Mouse (Mus musculus): ENCODE data around the gene Grid2. TPM values are rescaled to one million over a fixed set of nuclear protein-coding genes. Genes with fewer than 3 reads are reported as not detected.

Grid2 gene
- polyA plus RNA-seq, 1 experiment from 2014 or later, result 0.76 TPM

DNA sequence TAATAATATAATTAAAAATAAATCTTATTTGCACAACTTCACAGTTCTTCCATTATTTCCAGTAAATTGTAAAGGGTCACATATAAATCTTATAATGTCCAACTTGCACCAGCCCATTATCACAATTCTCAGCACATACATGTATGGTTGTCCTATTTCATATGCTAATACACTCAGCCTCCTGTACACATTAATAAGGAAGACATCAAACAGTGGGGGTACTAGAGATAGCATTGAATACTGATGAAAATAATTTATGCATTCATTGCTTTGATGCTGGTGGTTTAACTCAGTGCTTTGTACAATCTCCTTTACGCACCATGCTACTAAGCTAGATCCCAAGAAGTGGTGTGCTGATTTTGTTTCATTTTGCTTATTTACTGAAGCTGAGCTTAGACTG, 446.0 kb downstream of the Grid2 start:
- H3K27ac ChIP-seq (ENCODE audit: low read depth, low read length), result no peak overlapping the region
- 90% methylated on average over 1 of the region's 1 CpGs for WGBS (ENCODE audit: insufficient replicate concordance)
- H3K4me2 ChIP-seq, result no peak overlapping the region
- H3K4me1 ChIP-seq (ENCODE audit: control insufficient read depth, insufficient read depth, low read length), result no peaks in the 10 kb centered on the region
- no peaks in the 10 kb centered on the region for H3K36me3 ChIP-seq (ENCODE audit: control insufficient read depth, insufficient read depth, low read length)
- H3K9me3 ChIP-seq (replicated peaks; ENCODE audit: control insufficient read depth, low read length), result no peaks in the 10 kb centered on the region
- H3K27me3 ChIP-seq (ENCODE audit: control insufficient read depth, insufficient read depth, low read length), result no peaks in the 10 kb centered on the region
- no peak overlapping the region for H3K9ac ChIP-seq (ENCODE audit: low read depth, low read length)
- H3K4me3 ChIP-seq (ENCODE audit: low read depth, low read length), result no peak overlapping the region
- ATAC-seq (replicated peaks; ENCODE audit: insufficient number of reproducible peaks, low FRiP score, low TSS enrichment), result no peak

DNA sequence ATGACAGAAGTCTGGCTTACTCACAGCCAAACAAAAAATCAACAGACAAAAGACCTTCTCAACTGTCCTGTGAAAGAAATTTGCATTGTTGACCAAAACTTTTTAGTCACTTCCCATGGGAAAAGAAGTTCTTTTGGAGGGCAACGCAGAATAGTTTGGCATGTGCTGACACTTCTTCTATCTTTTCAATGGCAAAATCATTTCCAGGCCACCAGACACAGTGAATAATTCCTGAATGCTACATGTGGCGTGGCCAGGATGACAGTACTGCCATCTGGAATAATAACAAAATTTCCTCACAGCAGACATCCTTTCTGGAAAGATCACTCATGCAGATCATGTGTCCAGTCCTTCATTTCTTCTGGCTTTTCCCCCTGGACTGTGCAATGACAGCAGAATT, 478.1 kb downstream of the Grid2 start:
- 73% methylated on average over 2 of the region's 2 CpGs for WGBS (ENCODE audit: insufficient replicate concordance)

DNA sequence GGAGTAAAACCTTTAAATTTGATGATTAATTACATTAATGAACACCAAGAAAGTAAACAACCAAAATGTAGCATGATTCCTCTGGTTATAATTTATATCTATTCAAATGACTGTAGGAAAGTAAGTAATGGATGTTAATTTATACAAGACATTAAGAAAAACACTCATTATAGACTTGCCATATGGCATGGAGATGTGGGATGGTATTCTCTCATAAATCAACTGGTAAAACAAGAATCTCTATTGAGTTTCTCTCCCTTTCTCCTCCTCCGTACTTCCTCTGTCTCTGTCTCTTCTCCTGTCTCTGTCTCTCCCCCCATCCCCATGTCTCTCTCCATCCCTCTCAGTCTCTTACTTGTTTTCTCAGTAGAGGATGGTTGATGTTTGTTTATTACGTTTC, 506.9 kb downstream of the Grid2 start:
- H3K4me2 ChIP-seq, result no peak overlapping the region
- H3K4me3 ChIP-seq (ENCODE audit: low read depth, low read length), result no peak overlapping the region
- ATAC-seq (replicated peaks; ENCODE audit: insufficient number of reproducible peaks, low FRiP score, low TSS enrichment), result no peak
- H3K36me3 ChIP-seq (ENCODE audit: control insufficient read depth, insufficient read depth, low read length), result no peaks in the 10 kb centered on the region
- 75% methylated on average over 2 of the region's 2 CpGs for WGBS (ENCODE audit: insufficient replicate concordance)
- no peak overlapping the region for H3K9ac ChIP-seq (ENCODE audit: low read depth, low read length)
- no peak overlapping the region for H3K27ac ChIP-seq (ENCODE audit: low read depth, low read length)
- no peaks in the 10 kb centered on the region for H3K9me3 ChIP-seq (replicated peaks; ENCODE audit: control insufficient read depth, low read length)
- no peaks in the 10 kb centered on the region for H3K27me3 ChIP-seq (ENCODE audit: control insufficient read depth, insufficient read depth, low read length)
- H3K4me1 ChIP-seq (ENCODE audit: control insufficient read depth, insufficient read depth, low read length), result no peaks in the 10 kb centered on the region

More for the DNA sequence above, 478.1 kb downstream of the Grid2 start:
- H3K27me3 ChIP-seq (ENCODE audit: control insufficient read depth, insufficient read depth, low read length), result no peaks in the 10 kb centered on the region
- H3K4me1 ChIP-seq (ENCODE audit: control insufficient read depth, insufficient read depth, low read length), result no peaks in the 10 kb centered on the region
- H3K9me3 ChIP-seq (replicated peaks; ENCODE audit: control insufficient read depth, low read length), result no peaks in the 10 kb centered on the region
- no peak overlapping the region for H3K4me3 ChIP-seq (ENCODE audit: low read depth, low read length)
- H3K9ac ChIP-seq (ENCODE audit: low read depth, low read length), result no peak overlapping the region
- H3K4me2 ChIP-seq, result no peak overlapping the region
- no peak overlapping the region for H3K27ac ChIP-seq (ENCODE audit: low read depth, low read length)
- no peaks in the 10 kb centered on the region for H3K36me3 ChIP-seq (ENCODE audit: control insufficient read depth, insufficient read depth, low read length)
- no peak for ATAC-seq (replicated peaks; ENCODE audit: insufficient number of reproducible peaks, low FRiP score, low TSS enrichment)

DNA sequence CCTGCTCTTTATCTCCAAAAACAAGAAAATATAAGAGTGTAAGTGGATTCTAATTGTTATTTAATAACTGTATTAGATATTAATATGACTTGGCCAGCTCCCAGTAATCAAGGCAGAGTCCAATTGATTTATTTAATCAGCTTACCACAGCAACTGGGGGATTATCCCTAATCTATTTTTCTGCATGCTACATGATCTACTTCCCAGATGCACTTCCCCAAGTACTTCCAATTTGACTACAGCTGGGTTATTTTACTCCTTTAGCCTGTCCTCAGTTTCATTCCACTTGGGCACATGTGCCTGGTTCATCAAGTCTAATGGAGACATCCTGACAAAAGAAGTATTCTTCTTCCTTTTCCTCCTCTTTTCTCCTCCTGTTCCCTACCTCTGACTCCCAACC, 539.0 kb downstream of the Grid2 start:
- Histone ChIP-seq H3K9ac (ENCODE audit: low read depth, low read length) (no peak overlapping the region), H3K4me1 (ENCODE audit: control insufficient read depth, insufficient read depth, low read length) (no peaks in the 10 kb centered on the region), H3K4me3 (ENCODE audit: low read depth, low read length) (no peak overlapping the region), H3K4me2 (no peak overlapping the region), H3K27me3 (ENCODE audit: control insufficient read depth, insufficient read depth, low read length) (no peaks in the 10 kb centered on the region), H3K36me3 (ENCODE audit: control insufficient read depth, insufficient read depth, low read length) (no peaks in the 10 kb centered on the region), H3K9me3 (replicated peaks; ENCODE audit: control insufficient read depth, low read length) (no peaks in the 10 kb centered on the region), H3K27ac (ENCODE audit: low read depth, low read length) (no peak overlapping the region)
- no peak for ATAC-seq (replicated peaks; ENCODE audit: insufficient number of reproducible peaks, low FRiP score, low TSS enrichment)

DNA sequence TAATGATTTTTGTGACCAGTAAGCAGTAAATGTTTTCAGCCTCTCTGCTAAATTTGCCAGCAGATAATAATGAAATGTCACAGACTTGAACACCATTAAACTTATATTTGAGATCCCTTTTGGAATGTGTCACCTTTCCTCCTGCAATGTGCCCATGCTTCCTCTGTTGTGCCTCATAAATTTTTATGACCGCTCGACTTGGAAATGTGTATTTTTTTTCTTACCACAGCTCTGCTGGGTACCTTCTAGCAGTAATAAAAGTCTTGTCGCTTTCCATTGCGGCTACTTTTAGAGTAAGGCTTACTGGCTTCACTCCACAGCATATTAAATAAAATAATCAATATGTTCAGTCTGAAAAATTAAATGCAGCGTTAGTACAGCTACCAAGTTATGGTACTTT, 564.6 kb downstream of the Grid2 start:
- 78% methylated on average over 5 of the region's 5 CpGs for WGBS (ENCODE audit: insufficient replicate concordance)
- H3K4me2 ChIP-seq, result no peak overlapping the region

DNA sequence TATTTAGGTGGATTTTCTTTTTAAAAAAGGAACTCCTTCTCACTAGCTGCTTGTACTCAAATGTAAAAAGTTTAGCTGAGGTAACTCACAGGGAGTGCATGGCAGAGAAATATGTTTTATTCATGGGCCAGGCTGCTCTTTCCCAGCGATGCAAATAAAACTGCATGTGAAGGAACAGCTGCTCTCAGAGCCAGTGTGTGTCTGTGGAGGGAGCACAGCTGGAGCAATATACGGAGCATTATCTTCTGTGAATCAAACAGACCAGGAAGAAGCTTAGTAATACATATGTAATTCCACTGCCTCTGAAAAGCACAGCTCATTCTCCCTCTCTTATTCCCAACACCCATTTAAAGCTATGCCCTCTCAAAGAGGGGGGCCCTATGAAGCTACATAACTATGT, 607.0 kb downstream of the Grid2 start:
- WGBS (ENCODE audit: insufficient replicate concordance), result 38% methylated on average over 2 of the region's 2 CpGs
- H3K4me2 ChIP-seq, result no peak overlapping the region
- ATAC-seq (replicated peaks; ENCODE audit: insufficient number of reproducible peaks, low FRiP score, low TSS enrichment), result no peak

More for the DNA sequence above, 564.6 kb downstream of the Grid2 start:
- H3K9ac ChIP-seq (ENCODE audit: low read depth, low read length), result no peak overlapping the region
- ATAC-seq (replicated peaks; ENCODE audit: insufficient number of reproducible peaks, low FRiP score, low TSS enrichment), result no peak
- H3K36me3 ChIP-seq (ENCODE audit: control insufficient read depth, insufficient read depth, low read length), result no peaks in the 10 kb centered on the region
- H3K4me1 ChIP-seq (ENCODE audit: control insufficient read depth, insufficient read depth, low read length), result no peaks in the 10 kb centered on the region
- no peak overlapping the region for H3K4me3 ChIP-seq (ENCODE audit: low read depth, low read length)
- H3K9me3 ChIP-seq (replicated peaks; ENCODE audit: control insufficient read depth, low read length), result no peaks in the 10 kb centered on the region
- H3K27me3 ChIP-seq (ENCODE audit: control insufficient read depth, insufficient read depth, low read length), result no peaks in the 10 kb centered on the region
- no peak overlapping the region for H3K27ac ChIP-seq (ENCODE audit: low read depth, low read length)

DNA sequence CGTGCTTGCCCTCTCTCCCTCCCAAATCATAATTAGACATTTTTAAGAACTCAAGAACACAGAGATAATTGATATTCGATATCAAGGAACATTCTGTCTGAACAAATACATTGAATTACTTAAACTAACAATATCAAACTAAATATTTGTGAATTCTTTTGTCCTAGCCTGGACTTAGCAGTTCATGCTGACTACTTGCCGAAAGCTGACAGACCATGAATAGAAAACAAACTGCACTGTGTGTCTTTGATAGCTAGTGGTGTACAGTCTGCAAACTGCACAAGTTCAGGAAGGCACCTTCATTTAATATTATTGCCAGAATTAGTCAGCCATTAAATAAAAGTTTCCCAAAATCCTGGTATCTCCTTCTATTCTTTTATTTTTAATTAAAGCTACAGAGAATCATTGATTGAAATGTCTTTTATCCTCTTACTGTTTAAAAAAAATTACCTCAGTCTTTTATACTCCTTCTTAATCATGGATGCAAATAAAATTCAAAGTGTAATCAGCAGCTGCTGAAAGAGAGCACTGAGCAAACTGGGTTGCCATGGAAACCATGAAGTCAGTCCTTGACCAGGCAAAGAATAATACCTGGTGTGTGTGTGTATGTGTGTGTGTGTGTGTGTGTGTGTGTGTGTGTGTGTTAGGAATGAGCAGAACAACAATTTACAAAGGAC, 621.5 kb downstream of the Grid2 start:
- Histone ChIP-seq H3K9ac (ENCODE audit: low read depth, low read length) (no peak overlapping the region), H3K9me3 (replicated peaks; ENCODE audit: control insufficient read depth, low read length) (no peaks in the 10 kb centered on the region), H3K36me3 (ENCODE audit: control insufficient read depth, insufficient read depth, low read length) (no peaks in the 10 kb centered on the region), H3K27me3 (ENCODE audit: control insufficient read depth, insufficient read depth, low read length) (no peaks in the 10 kb centered on the region), H3K4me2 (no peak overlapping the region), H3K4me3 (ENCODE audit: low read depth, low read length) (no peak overlapping the region), H3K4me1 (ENCODE audit: control insufficient read depth, insufficient read depth, low read length) (no peaks in the 10 kb centered on the region), H3K27ac (ENCODE audit: low read depth, low read length) (no peak overlapping the region)
- WGBS (ENCODE audit: insufficient replicate concordance), result 80% methylated on average over 3 of the region's 3 CpGs
- no peak for ATAC-seq (replicated peaks; ENCODE audit: insufficient number of reproducible peaks, low FRiP score, low TSS enrichment)

More for the DNA sequence above, 607.0 kb downstream of the Grid2 start:
- Histone ChIP-seq H3K4me1 (ENCODE audit: control insufficient read depth, insufficient read depth, low read length) (no peaks in the 10 kb centered on the region), H3K9ac (ENCODE audit: low read depth, low read length) (no peak overlapping the region), H3K9me3 (replicated peaks; ENCODE audit: control insufficient read depth, low read length) (no peaks in the 10 kb centered on the region), H3K27ac (ENCODE audit: low read depth, low read length) (no peak overlapping the region), H3K27me3 (ENCODE audit: control insufficient read depth, insufficient read depth, low read length) (no peaks in the 10 kb centered on the region), H3K36me3 (ENCODE audit: control insufficient read depth, insufficient read depth, low read length) (no peaks in the 10 kb centered on the region), H3K4me3 (ENCODE audit: low read depth, low read length) (no peak overlapping the region)

DNA sequence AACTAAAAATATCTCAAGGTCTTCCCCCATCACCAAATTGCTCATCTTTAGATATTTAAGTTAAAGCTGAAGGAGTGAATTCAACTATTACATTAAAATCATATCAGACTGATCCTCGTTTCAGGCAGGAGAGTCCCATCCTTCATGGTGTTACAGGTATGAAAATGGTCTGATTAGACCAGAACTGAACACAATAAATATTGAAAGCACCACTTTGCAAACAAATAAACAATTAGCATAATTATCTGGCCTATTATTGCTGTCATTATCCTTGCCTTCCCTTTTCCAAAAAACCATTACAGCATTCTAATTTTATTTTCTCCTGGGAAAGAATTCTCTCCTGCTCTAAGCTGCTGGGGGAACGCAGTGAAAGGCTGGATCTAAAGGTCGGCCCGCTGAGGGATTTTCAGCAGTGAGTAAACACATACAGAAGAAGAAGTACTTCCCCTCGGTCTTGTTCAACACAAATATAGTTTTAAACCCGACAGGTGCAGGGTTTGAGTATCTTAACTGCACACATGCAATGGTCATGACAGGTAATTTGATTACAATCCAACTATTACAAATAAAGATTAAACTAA, 622.2 kb downstream of the Grid2 start:
- Histone ChIP-seq H3K4me2 (no peak overlapping the region), H3K27me3 (ENCODE audit: control insufficient read depth, insufficient read depth, low read length) (no peaks in the 10 kb centered on the region), H3K9ac (ENCODE audit: low read depth, low read length) (no peak overlapping the region), H3K4me1 (ENCODE audit: control insufficient read depth, insufficient read depth, low read length) (no peaks in the 10 kb centered on the region), H3K27ac (ENCODE audit: low read depth, low read length) (no peak overlapping the region), H3K9me3 (replicated peaks; ENCODE audit: control insufficient read depth, low read length) (no peaks in the 10 kb centered on the region), H3K4me3 (ENCODE audit: low read depth, low read length) (no peak overlapping the region), H3K36me3 (ENCODE audit: control insufficient read depth, insufficient read depth, low read length) (no peaks in the 10 kb centered on the region)
- WGBS (ENCODE audit: insufficient replicate concordance), result 68% methylated on average over 6 of the region's 6 CpGs
- ATAC-seq (replicated peaks; ENCODE audit: insufficient number of reproducible peaks, low FRiP score, low TSS enrichment), result no peak

DNA sequence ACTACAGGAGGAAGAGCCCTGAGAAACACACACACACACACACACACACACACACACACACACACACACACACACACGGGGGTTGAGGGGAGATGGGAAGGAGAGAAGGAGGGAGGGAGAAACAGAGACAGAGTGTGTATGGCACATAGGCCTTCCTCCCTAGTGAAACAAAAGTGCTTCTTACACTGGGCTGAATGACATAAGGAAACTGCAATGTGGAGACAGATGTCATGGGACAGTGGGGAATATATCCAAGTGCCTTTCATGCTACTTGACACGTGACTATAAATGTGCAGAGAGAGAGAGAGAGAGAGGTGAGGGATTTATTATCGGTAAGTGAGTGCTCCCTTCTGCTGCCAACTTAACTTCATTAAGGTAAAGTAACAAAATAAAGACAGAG, 639.0 kb downstream of the Grid2 start:
- no peak overlapping the region for H3K4me3 ChIP-seq (ENCODE audit: low read depth, low read length)
- H3K27ac ChIP-seq (ENCODE audit: low read depth, low read length), result no peak overlapping the region
- no peaks in the 10 kb centered on the region for H3K27me3 ChIP-seq (ENCODE audit: control insufficient read depth, insufficient read depth, low read length)
- no peaks in the 10 kb centered on the region for H3K36me3 ChIP-seq (ENCODE audit: control insufficient read depth, insufficient read depth, low read length)
- 67% methylated on average over 3 of the region's 3 CpGs for WGBS (ENCODE audit: insufficient replicate concordance)
- no peaks in the 10 kb centered on the region for H3K4me1 ChIP-seq (ENCODE audit: control insufficient read depth, insufficient read depth, low read length)
- H3K9ac ChIP-seq (ENCODE audit: low read depth, low read length), result no peak overlapping the region
- H3K4me2 ChIP-seq, result no peak overlapping the region
- H3K9me3 ChIP-seq (replicated peaks; ENCODE audit: control insufficient read depth, low read length), result no peaks in the 10 kb centered on the region
- no peak for ATAC-seq (replicated peaks; ENCODE audit: insufficient number of reproducible peaks, low FRiP score, low TSS enrichment)

Data from heart, embryonic 11.5 days (tissue).